Mouse (Mus musculus) midbrain, postnatal 0 days (tissue): ENCODE data around the gene Mthfd1. TPM values are rescaled to one million over a fixed set of nuclear protein-coding genes. Genes with fewer than 3 reads are reported as not detected.

Source experiments
- ATAC-seq: fragments of 200-750 bp; cut with Nextera tagmentation; 2 replicates; pipeline ENCODE4 v1.8.0; 2017; ENCODE audit warnings: moderate number of reproducible peaks, mild to moderate bottlenecking, moderate TSS enrichment, moderate library complexity; ENCODE audit not compliant: low FRiP score
- DNase-seq: peaks from one replicate; pipeline ENCODE4 v3.0.0-alpha.2; 2015; ENCODE audit warnings: low spot score
- H3K27ac ChIP-seq: fragments of 300-500 bp; sonication (generic); 2 replicates; pipeline ENCODE4 v1.5.1; 2014; ENCODE audit warnings: low read depth, mild to moderate bottlenecking, low read length, mixed read lengths
- H3K27me3 ChIP-seq: fragments of 300-500 bp; sonication (generic); 2 replicates; pipeline ENCODE4 v1.6.1; 2014; ENCODE audit warnings: low read length, control low read depth, mixed read lengths; ENCODE audit not compliant: insufficient read depth
- H3K36me3 ChIP-seq: fragments of 300-500 bp; sonication (generic); 2 replicates; pipeline ENCODE4 v1.6.1; 2014; ENCODE audit warnings: low read length, control low read depth, mixed read lengths; ENCODE audit not compliant: insufficient read depth
- H3K4me1 ChIP-seq: fragments of 300-500 bp; sonication (generic); 2 replicates; pipeline ENCODE4 v1.6.1; 2014; ENCODE audit warnings: mild to moderate bottlenecking, control low read depth, antibody characterized with exemption, low read length, mixed read lengths; ENCODE audit not compliant: insufficient read depth
- H3K4me2 ChIP-seq: fragments of 300-500 bp; sonication (generic); 2 replicates; pipeline ENCODE4 v1.6.1; 2014; ENCODE audit warnings: low read depth, mild to moderate bottlenecking, low read length, mixed read lengths; ENCODE audit not compliant: poor library complexity, severe bottlenecking
- H3K4me3 ChIP-seq: fragments of 300-500 bp; sonication (generic); 2 replicates; pipeline ENCODE4 v1.5.1; 2014; ENCODE audit warnings: low read depth, mild to moderate bottlenecking, low read length, moderate library complexity
- H3K9ac ChIP-seq: fragments of 300-500 bp; sonication (generic); replicated peaks from 2 replicates; pipeline ENCODE4 v1.6.1; 2014; ENCODE audit warnings: mild to moderate bottlenecking, low read length, moderate library complexity, mixed read lengths; ENCODE audit not compliant: poor library complexity, severe bottlenecking
- H3K9me3 ChIP-seq: fragments of 300-500 bp; sonication (generic); 2 replicates; pipeline ENCODE4 v1.6.1; 2016; ENCODE audit warnings: low read length, control low read depth
- CTCF ChIP-seq: IDR thresholded peaks from 2 replicates; pipeline ENCODE4 v1.5.1; 2016; ENCODE audit warnings: antibody characterized with exemption, mild to moderate bottlenecking
- WGBS: fragments of 180-500 bp; shearing (Covaris S2); extraction: QIAGEN DNeasy Blood & Tissue Kit; methylation state at CpG from one replicate; pipeline ENCODE4 v1.1.7; 2014; 5-methylcytosine and 5-hydroxymethylcytosine counted together
- polyA plus RNA-seq: library from polyadenylated mRNA; unstranded; fragments of >200 nt; fragmentation: Nextera tagmentation; extraction: Ambion mirVana; gene quantifications from 2 replicates; pipeline ENCODE4 v1.2.1, GENCODE M21; 2015
- total RNA-seq: library from RNA; depleted of rRNA; stranded (reverse); fragments of >200 nt; gene quantifications from 2 replicates; pipeline ENCODE4 v1.2.3, GENCODE M21; 2014

Gene Mthfd1
- total and polyA plus RNA-seq, 2 experiments from 2014 or later = 23.7 to 26.7 TPM

- no peaks in the 10 kb centered on the region for H3K36me3 ChIP-seq
- no peak overlapping the region for H3K4me3 ChIP-seq
- no peaks in the 10 kb centered on the region for H3K27me3 ChIP-seq
- H3K9ac ChIP-seq = no peak overlapping the region
- 94% methylated on average over 6 of the region's 6 CpGs for WGBS
- H3K4me2 ChIP-seq = no peak overlapping the region
- no peak overlapping the region for H3K27ac ChIP-seq
- no peak for TF ChIP-seq CTCF
- no peaks in the 10 kb centered on the region for H3K4me1 ChIP-seq
- H3K9me3 ChIP-seq = no peaks in the 10 kb centered on the region
- ATAC-seq = no peak
- DNase-seq = no peak
These were observed 19.8 kb upstream of the Mthfd1 start for GRCm38 (mm10) chr12:76235253-76235652.

- Histone ChIP-seq H3K27ac (no peak overlapping the region), H3K9me3 (no peaks in the 10 kb centered on the region), H3K4me3 (no peak overlapping the region), H3K4me1 (no peaks in the 10 kb centered on the region), H3K4me2 (no peak overlapping the region), H3K36me3 (no peaks in the 10 kb centered on the region), H3K27me3 (no peaks in the 10 kb centered on the region), H3K9ac (no peak overlapping the region)
- DNase-seq (no peak), ATAC-seq (no peak)
- WGBS = 78% methylated on average over 10 of the region's 10 CpGs
- TF ChIP-seq CTCF = no peak
These were observed 15.8 kb upstream of the Mthfd1 start for GRCm38 (mm10) chr12:76239145-76239838.

DNA sequence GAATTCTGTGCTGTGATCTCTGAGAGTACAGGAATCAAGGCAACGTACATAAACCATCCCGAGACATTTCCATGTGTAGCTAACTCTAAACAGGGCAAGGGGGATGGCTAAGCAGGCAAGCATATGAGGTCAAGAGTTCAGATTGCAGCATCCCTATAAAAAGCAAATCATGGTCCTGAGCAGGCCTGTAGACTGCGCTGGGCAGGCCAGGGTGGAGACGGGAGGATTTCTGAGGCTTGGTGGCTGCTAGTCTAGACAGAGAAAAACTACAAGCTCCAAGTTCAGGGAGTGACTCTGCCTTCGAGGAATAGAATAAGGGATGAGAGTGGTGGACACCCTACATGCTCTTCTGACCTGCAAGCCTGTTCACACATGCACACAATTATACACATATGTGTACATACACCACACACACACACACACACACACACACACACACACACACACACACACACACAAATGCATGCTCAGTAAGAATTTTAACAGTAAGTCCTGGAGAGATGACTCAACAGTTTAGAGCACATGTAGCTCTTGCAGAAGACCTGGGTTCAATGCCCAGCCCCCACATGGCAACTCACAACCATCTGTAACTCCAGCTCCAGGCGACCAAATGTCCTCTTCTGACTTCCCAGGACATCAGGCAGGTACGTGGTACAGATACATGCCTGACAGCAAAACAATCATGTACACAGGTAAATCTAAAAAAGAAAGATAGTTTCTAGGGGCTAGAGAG, 15.1 kb upstream of the Mthfd1 start:
- Histone ChIP-seq H3K27ac (no peak overlapping the region), H3K27me3 (no peaks in the 10 kb centered on the region), H3K4me1 (no peaks in the 10 kb centered on the region), H3K36me3 (no peaks in the 10 kb centered on the region), H3K4me2 (no peak overlapping the region), H3K9me3 (no peaks in the 10 kb centered on the region), H3K4me3 (no peak overlapping the region), H3K9ac (no peak overlapping the region)
- DNase-seq = no peak
- no peak for TF ChIP-seq CTCF
- 86% methylated on average over 7 of the region's 7 CpGs for WGBS
- no peak for ATAC-seq

- Histone ChIP-seq H3K27ac (no peak overlapping the region), H3K9me3 (no peaks in the 10 kb centered on the region), H3K27me3 (no peaks in the 10 kb centered on the region), H3K9ac (no peak overlapping the region), H3K4me2 (no peak overlapping the region), H3K4me1 (no peaks in the 10 kb centered on the region), H3K36me3 (no peaks in the 10 kb centered on the region), H3K4me3 (no peak overlapping the region)
- 93% methylated on average over 3 of the region's 3 CpGs for WGBS
- DNase-seq (no peak), ATAC-seq (no peak)
- TF ChIP-seq CTCF = no peak
These were observed 14.4 kb upstream of the Mthfd1 start for GRCm38 (mm10) chr12:76240670-76241069.

DNA sequence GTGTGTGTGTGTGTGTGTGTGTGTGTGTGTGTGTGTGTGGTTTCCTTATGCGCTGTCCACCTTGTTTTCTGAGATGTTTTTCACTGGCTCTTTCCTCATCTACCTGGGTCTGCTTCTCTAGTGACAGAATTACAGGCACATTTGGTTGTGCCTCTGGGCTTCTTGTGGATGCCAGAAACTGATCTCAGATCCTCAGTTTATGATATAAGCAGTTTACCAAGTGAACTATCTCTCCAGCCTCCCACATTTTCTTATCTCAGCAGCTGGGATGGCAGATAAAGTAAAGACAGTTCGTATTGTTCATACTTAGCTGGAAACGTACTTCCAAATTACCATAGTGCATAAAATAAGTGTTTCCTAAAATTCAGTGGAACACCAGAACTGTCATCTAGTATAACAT, 14.0 kb upstream of the Mthfd1 start:
- Histone ChIP-seq H3K4me3 (no peak overlapping the region), H3K4me2 (no peak overlapping the region), H3K9ac (no peak overlapping the region), H3K4me1 (no peaks in the 10 kb centered on the region), H3K27me3 (no peaks in the 10 kb centered on the region), H3K9me3 (no peaks in the 10 kb centered on the region), H3K27ac (no peak overlapping the region), H3K36me3 (no peaks in the 10 kb centered on the region)
- no peak for DNase-seq
- WGBS = 90% methylated on average over 3 of the region's 3 CpGs
- TF ChIP-seq CTCF = no peak
- no peak for ATAC-seq

DNA sequence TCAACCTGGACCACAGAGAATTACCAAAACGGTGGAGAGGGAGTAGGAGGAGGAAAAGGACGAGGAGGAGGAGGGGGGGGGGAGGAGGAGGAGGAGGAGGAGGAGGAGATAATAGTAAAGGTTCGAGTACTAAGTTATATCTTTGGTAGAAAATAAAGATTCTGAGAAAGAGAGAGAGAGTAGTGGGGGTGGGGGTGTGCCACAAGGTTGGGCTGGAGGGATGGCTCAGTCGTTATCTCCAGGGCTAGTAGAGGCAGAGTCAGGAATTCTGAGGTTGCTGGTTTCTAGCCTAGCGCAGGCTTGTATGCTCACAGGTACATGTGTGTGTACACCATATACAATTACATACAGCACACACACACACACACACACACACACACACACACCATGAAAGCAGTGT, 13.3 kb upstream of the Mthfd1 start:
- whole genome bisulfite sequencing = 76% methylated on average over 4 of the region's 5 CpGs
- Histone ChIP-seq H3K4me1 (no peaks in the 10 kb centered on the region), H3K4me3 (no peak overlapping the region), H3K36me3 (no peaks in the 10 kb centered on the region), H3K4me2 (no peak overlapping the region), H3K9ac (no peak overlapping the region), H3K27ac (no peak overlapping the region), H3K27me3 (no peaks in the 10 kb centered on the region), H3K9me3 (no peaks in the 10 kb centered on the region)
- DNase-seq = no peak
- TF ChIP-seq CTCF = no peak
- ATAC-seq = no peak
